Comparison of ENCODE assay signal across 16 mouse cellular contexts in the genomic region with DNA sequence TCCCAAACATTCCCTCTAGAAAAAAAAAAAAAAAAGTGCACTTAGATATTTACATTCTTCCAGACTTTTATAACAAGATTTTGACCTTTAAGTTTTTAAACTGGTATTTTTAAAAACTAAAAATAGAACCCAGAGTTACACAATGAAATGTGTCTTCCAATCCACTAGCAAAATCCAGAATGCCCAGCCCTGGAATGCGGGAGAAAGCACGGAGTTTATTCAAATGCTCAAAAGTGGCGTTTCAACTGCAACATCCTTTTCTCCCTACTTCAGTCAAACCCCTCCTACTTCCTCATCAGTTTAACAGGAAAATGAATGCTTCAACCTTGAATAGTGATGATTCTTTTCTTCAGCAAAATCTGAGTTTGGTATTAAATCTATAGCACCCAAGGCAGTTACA.
"Had no signal": no experiment of that assay in that cellular context is flagged by ENCODE, and none has a peak within 500 bp of the region (broad histone marks: within the 10 kb centered on the region; RNA-seq: fewer than 3 reads in every experiment).

No protein-coding gene starts in this region.

- H3K4me2 ChIP-seq: neural tube, embryonic 13.5 days; neural tube, embryonic 15.5 days; stomach, embryonic 15.5 days had no signal

- DNase-seq: retina, postnatal 1 day; right cerebral cortex, adult 18-20 months; right cerebral cortex, postnatal 14 days; right cerebral cortex, postnatal 25 days; right cerebral cortex, postnatal 4 days; spleen, adult 18-20 months; thymus, adult 18-20 months; thymus, adult 2 months; thymus, postnatal 14 days; thymus, postnatal 25 days; thymus, postnatal 36 days; thymus, postnatal 4 days had no signal

- H3K27me3 ChIP-seq: neural tube, embryonic 13.5 days; neural tube, embryonic 15.5 days; stomach, embryonic 15.5 days had no signal

- H3K27ac ChIP-seq: neural tube, embryonic 13.5 days; neural tube, embryonic 15.5 days; stomach, embryonic 15.5 days; stomach, postnatal 0 days had no signal

- H3K36me3 ChIP-seq: neural tube, embryonic 13.5 days; neural tube, embryonic 15.5 days; stomach, embryonic 15.5 days had no signal

- H3K9ac ChIP-seq: neural tube, embryonic 13.5 days; neural tube, embryonic 15.5 days; stomach, embryonic 15.5 days had no signal

- H3K4me3 ChIP-seq: neural tube, embryonic 13.5 days; neural tube, embryonic 15.5 days; stomach, embryonic 15.5 days had no signal

- H3K9me3 ChIP-seq: neural tube, embryonic 13.5 days; neural tube, embryonic 15.5 days; stomach, embryonic 15.5 days had no signal
